Mouse (Mus musculus): ENCODE data around the gene Senp7.

Gene Senp7

GRCm38 (mm10) chr16:56144876-56145555, 96.9 kb downstream of the Senp7 start:
- DNase-seq, result no peak

GRCm38 (mm10) chr16:56147679-56148078, 99.5 kb downstream of the Senp7 start:
- DNase-seq, result no peak

- no peak for DNase-seq
Observed at GRCm38 (mm10) chr16:56163466-56163865, 115.3 kb downstream of the Senp7 start.

DNA sequence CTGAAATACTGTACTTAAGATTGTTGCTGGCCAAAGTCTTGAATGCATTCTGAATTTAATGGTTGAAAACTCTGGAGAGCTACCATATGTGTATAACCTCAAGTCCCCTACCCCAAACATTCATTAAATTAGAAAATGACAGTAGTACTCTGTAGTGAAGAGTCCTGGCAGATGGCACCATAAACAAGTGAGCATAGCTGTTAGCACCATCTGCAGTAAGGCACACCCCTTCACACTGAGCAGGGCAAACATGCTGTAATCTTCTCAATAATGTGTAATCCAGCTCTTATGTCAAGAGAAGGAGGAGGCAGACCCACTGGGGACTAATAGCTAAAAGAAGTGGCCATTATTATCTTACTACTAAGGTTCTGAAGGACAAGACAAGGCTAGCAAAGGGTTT, 122.1 kb downstream of the Senp7 start:
- DNase-seq, result no peak

DNA sequence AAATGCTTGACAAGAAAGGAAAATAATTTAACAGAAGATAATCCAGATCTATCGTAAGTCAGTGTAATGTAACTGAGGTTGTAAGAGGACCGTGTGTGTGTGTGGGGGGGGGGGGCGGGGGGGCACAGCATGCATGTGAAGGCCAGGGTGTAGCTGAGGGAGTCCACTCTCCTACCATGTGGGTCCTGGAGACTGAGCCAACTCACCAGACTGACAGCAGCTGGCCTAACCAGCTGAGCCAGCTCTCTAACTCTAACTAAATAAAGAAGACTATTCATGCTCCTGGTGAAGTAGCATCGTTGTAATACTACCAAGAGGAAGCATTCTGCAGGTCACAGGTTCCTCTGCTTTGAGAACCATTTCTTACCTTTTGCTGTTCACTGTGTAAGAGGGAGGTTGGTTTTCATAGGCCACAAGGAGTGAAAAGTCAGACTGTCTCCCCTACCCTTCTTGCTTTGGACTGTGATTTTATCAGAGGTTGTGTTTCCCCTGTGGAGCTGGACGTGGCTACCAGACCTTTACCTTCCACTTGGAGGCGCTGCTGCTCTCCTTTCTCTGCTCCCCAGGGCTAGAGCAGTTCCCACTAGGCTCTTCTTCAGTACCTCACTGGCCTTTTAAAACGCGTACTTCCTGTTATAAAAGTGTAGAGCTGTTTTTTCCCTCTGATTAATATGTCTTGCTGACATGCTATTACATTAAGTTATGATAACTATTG, 127.9 kb downstream of the Senp7 start:
- peak; percentile 43 for DNase-seq

DNA sequence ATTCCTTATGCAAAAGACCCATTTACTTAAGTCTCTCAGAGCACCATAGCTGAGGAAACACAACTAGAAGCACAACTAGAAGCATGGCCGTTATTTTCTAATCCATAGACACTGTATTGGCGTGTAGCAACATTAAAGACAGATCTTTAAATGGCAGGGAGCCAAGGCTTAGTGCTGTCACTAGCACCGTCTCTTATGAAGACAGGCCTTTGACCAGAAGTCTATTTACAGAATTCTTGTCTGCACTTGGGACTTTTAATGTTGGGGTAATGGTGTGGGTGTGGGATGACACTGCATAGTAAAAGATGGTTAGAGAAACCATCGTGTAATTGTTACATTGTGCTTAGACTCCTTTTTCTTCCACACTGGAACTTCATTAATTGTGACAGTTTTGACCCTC, 138.7 kb downstream of the Senp7 start:
- DNase-seq, result no peak

DNA sequence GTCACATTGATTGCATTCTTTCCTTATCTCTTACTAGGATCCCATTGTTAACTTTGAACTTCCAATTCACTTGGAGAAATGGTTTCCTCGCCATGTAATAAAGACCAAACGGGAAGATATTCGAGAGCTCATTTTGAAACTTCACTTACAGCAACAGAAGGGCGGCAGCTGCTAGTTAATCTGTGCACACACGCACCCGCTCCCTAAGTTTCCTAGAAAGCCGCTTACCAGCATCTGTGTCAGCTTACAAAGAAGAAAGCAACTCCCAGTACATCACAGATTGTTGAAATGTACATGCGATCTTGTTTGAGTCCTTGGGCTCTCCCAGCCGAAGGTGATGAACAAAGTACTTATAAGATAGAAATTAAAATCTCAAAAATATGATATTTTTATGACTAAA, 140.1 kb downstream of the Senp7 start:
- no peak for DNase-seq

DNA sequence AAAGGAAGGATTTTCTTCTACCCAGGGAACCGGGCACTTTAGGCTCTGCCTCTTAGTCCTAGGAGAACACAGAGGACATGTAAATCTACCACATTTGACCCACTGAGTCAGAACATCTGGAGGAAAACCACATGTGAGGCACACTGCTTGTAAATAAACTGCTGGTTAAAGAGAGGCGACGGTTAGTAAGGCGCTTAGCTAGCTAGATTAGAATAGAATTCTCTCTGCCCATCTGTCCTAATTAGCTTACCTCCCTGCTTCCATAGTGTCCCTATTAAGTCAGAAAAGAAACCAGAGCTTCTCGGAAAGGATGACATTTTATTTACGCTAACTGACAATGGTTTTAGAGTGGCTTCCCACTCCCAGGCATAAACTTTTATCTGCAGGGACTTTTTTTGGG, 155.9 kb downstream of the Senp7 start, which contains the start of gene Impg2:
Gene Impg2, plus strand, starts transcription at position 263 of the 400 bp plus-strand sequence.
- no peak for DNase-seq

DNA sequence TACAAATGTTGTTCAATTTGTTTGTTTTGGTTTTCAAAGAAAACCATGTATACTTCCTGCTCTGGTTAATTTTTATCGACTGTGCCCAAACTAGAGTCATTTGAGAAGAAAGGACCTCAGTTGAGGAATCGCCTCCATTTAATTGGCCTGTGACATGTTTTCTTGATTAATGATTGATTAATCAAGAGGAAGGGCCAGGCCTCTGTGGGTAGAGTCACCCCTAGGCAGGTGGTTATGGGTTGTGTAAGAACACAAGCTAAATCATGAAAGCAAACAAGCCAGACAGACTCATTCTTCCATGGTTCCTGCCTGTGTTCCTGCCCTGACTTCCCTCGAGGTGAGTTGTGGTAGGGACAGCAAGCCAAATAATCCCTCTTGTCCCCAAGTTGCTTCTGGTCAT, 164.6 kb downstream of the Senp7 start:
- no peak for DNase-seq

GRCm38 (mm10) chr16:56227686-56228085, 179.5 kb downstream of the Senp7 start:
- no peak for DNase-seq

DNA sequence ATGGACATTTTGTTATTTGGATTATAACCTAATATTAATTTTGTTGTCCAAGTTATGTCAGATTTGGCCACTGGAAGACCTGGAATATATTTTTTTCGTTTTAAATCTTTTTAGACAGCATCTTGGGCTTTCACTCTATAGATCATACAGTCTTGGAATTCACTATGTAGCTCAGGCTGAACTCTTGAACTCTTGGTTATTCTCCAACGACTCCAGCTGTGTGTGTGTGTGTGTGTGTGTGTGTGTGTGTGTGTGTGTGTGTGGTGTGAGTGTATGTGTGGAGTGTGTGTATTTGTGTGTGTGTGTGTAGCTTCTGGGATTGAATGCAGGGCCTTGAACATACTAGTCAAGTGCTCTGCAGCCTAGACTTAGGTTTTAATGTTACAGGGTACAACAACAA, 181.3 kb downstream of the Senp7 start:
- no peak for DNase-seq

GRCm38 (mm10) chr16:56231300-56231699, 183.2 kb downstream of the Senp7 start:
- DNase-seq, result peak; percentile 31

DNA sequence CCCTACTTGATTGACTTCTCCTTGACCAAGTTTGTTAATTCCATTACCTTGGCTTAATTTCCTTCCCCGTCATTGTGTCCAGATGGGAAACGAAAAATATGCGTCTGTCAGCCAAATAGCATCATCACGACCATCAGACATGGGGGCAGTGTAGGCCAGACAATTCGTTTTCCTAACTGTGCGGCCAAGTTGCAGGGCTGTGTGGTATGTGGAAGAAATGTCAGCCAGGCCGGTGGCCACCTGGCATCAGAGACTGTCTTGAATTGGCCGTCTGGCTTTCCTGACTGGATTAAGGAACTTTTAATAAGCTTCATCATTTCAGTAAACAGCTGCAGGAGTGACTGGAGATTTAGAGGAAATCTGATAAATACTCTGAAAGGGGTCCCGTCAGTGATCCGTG, 184.6 kb downstream of the Senp7 start:
- peak; percentile 32 for DNase-seq
